Mouse (Mus musculus): ENCODE measurements around the gene Pdha1. TPM values are rescaled to one million over a fixed set of nuclear protein-coding genes. Genes with fewer than 3 reads are reported as not detected.

Pdha1 gene
- polyA plus RNA-seq, 1 experiment from 2014 or later = 113 TPM

DNA sequence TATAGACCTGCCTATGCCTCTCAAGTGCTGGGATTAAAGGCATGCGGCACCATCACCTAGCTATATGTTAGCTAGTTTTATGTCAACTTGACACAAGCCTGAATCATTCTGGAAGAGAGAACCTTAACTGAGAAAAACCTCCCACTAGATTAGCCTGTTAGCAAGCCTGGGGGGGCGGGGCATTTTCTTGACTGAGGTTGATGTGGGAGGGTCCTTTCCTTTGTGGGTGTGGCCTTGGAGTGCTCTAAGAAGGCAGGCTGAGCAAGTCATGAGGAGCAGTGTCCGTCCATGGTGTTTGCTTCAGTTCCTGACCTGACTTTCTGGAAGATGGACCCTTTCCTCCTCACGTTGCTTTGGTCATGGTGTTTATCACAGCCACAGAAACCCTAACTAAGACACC, 8.6 kb upstream of the Pdha1 start:
- H3K4me1 ChIP-seq (ENCODE audit: control insufficient read depth, insufficient read depth, low read length) = no peaks in the 10 kb centered on the region
- no peaks in the 10 kb centered on the region for H3K27me3 ChIP-seq (ENCODE audit: control insufficient read depth, insufficient read depth, low read length)
- no peak overlapping the region for H3K4me2 ChIP-seq (ENCODE audit: low read depth)
- 77% methylated on average over 4 of the region's 4 CpGs for WGBS
- no peak overlapping the region for H3K27ac ChIP-seq (ENCODE audit: low read depth, low read length)
- ATAC-seq (ENCODE audit: insufficient read depth, low FRiP score, low TSS enrichment) = no peak
- H3K9me3 ChIP-seq (ENCODE audit: control insufficient read depth, low read length) = no peaks in the 10 kb centered on the region
- H3K36me3 ChIP-seq (ENCODE audit: control insufficient read depth, insufficient read depth, low read length) = no peaks in the 10 kb centered on the region
- DNase-seq (ENCODE audit: low spot score) = no peak
- H3K9ac ChIP-seq (ENCODE audit: low read length) = no peak overlapping the region
- H3K4me3 ChIP-seq (ENCODE audit: low read depth, low read length) = no peak overlapping the region

GRCm38 (mm10) chrX:160137177-160137860, 894 bp downstream of the Pdha1 start:
- H3K4me2 ChIP-seq (ENCODE audit: low read depth) = peak overlapping the region; percentile 56
- no peaks in the 10 kb centered on the region for H3K9me3 ChIP-seq (ENCODE audit: control insufficient read depth, low read length)
- peak overlapping the region; percentile 64 for H3K9ac ChIP-seq (ENCODE audit: low read length)
- no peaks in the 10 kb centered on the region for H3K36me3 ChIP-seq (ENCODE audit: control insufficient read depth, insufficient read depth, low read length)
- H3K4me1 ChIP-seq (ENCODE audit: control insufficient read depth, insufficient read depth, low read length) = no peaks in the 10 kb centered on the region
- H3K27ac ChIP-seq (ENCODE audit: low read depth, low read length) = no peak overlapping the region
- ATAC-seq (ENCODE audit: insufficient read depth, low FRiP score, low TSS enrichment) (no peak), DNase-seq (ENCODE audit: low spot score) (no peak)
- H3K27me3 ChIP-seq (ENCODE audit: control insufficient read depth, insufficient read depth, low read length) = 0 out of 2 replicates have a peak, but pooled peaks cover 3% of the 10 kb centered on the region
- WGBS = 24% methylated on average over 18 of the region's 18 CpGs
- H3K4me3 ChIP-seq (ENCODE audit: low read depth, low read length) = peak overlapping the region; percentile 65

- peak overlapping the region; percentile 27 for H3K4me2 ChIP-seq (ENCODE audit: low read depth)
- 0 out of 2 replicates have a peak overlapping the region, but pooled peaks have one; percentile 6 for H3K4me3 ChIP-seq (ENCODE audit: low read depth, low read length)
- no peaks in the 10 kb centered on the region for H3K9me3 ChIP-seq (ENCODE audit: control insufficient read depth, low read length)
- WGBS = 38% methylated on average over 5 of the region's 5 CpGs
- ATAC-seq (ENCODE audit: insufficient read depth, low FRiP score, low TSS enrichment) = no peak
- 0 out of 2 replicates have a peak, but pooled peaks cover 3% of the 10 kb centered on the region for H3K27me3 ChIP-seq (ENCODE audit: control insufficient read depth, insufficient read depth, low read length)
- no peak overlapping the region for H3K9ac ChIP-seq (ENCODE audit: low read length)
- no peak overlapping the region for H3K27ac ChIP-seq (ENCODE audit: low read depth, low read length)
- no peak for DNase-seq (ENCODE audit: low spot score)
- H3K36me3 ChIP-seq (ENCODE audit: control insufficient read depth, insufficient read depth, low read length) = no peaks in the 10 kb centered on the region
- no peaks in the 10 kb centered on the region for H3K4me1 ChIP-seq (ENCODE audit: control insufficient read depth, insufficient read depth, low read length)
Measured at GRCm38 (mm10) chrX:160136153-160136552, 2.1 kb downstream of the Pdha1 start.

GRCm38 (mm10) chrX:160135719-160136118, 2.5 kb downstream of the Pdha1 start:
- H3K9me3 ChIP-seq (ENCODE audit: control insufficient read depth, low read length) = no peaks in the 10 kb centered on the region
- ATAC-seq (ENCODE audit: insufficient read depth, low FRiP score, low TSS enrichment) (no peak), DNase-seq (ENCODE audit: low spot score) (no peak)
- H3K4me1 ChIP-seq (ENCODE audit: control insufficient read depth, insufficient read depth, low read length) = no peaks in the 10 kb centered on the region
- H3K27ac ChIP-seq (ENCODE audit: low read depth, low read length) = no peak overlapping the region
- no peaks in the 10 kb centered on the region for H3K36me3 ChIP-seq (ENCODE audit: control insufficient read depth, insufficient read depth, low read length)
- H3K9ac ChIP-seq (ENCODE audit: low read length) = no peak overlapping the region
- 33% methylated on average over 6 of the region's 6 CpGs for WGBS
- H3K4me3 ChIP-seq (ENCODE audit: low read depth, low read length) = no peak overlapping the region
- 0 out of 2 replicates have a peak, but pooled peaks cover 3% of the 10 kb centered on the region for H3K27me3 ChIP-seq (ENCODE audit: control insufficient read depth, insufficient read depth, low read length)
- H3K4me2 ChIP-seq (ENCODE audit: low read depth) = peak overlapping the region; percentile 27

- Histone ChIP-seq H3K4me1 (ENCODE audit: control insufficient read depth, insufficient read depth, low read length) (no peaks in the 10 kb centered on the region), H3K9me3 (ENCODE audit: control insufficient read depth, low read length) (no peaks in the 10 kb centered on the region), H3K27me3 (ENCODE audit: control insufficient read depth, insufficient read depth, low read length) (0 out of 2 replicates have a peak, but pooled peaks cover 3% of the 10 kb centered on the region), H3K9ac (ENCODE audit: low read length) (no peak overlapping the region), H3K4me3 (ENCODE audit: low read depth, low read length) (no peak overlapping the region), H3K36me3 (ENCODE audit: control insufficient read depth, insufficient read depth, low read length) (no peaks in the 10 kb centered on the region), H3K27ac (ENCODE audit: low read depth, low read length) (no peak overlapping the region), H3K4me2 (ENCODE audit: low read depth) (no peak overlapping the region)
- WGBS = 85% methylated on average over 11 of the region's 11 CpGs
- DNase-seq (ENCODE audit: low spot score) = no peak
- no peak for ATAC-seq (ENCODE audit: insufficient read depth, low FRiP score, low TSS enrichment)
Measured at GRCm38 (mm10) chrX:160134136-160134843, 3.9 kb downstream of the Pdha1 start.

- no peak overlapping the region for H3K9ac ChIP-seq (ENCODE audit: low read length)
- 70% methylated on average over 3 of the region's 3 CpGs for WGBS
- no peaks in the 10 kb centered on the region for H3K36me3 ChIP-seq (ENCODE audit: control insufficient read depth, insufficient read depth, low read length)
- no peaks in the 10 kb centered on the region for H3K27me3 ChIP-seq (ENCODE audit: control insufficient read depth, insufficient read depth, low read length)
- no peak overlapping the region for H3K4me2 ChIP-seq (ENCODE audit: low read depth)
- DNase-seq (ENCODE audit: low spot score) (peak; percentile 47), ATAC-seq (ENCODE audit: insufficient read depth, low FRiP score, low TSS enrichment) (no peak)
- H3K9me3 ChIP-seq (ENCODE audit: control insufficient read depth, low read length) = no peaks in the 10 kb centered on the region
- H3K4me1 ChIP-seq (ENCODE audit: control insufficient read depth, insufficient read depth, low read length) = no peaks in the 10 kb centered on the region
- H3K4me3 ChIP-seq (ENCODE audit: low read depth, low read length) = no peak overlapping the region
- H3K27ac ChIP-seq (ENCODE audit: low read depth, low read length) = no peak overlapping the region
Measured at GRCm38 (mm10) chrX:160116658-160117057, 21.6 kb downstream of the Pdha1 start.

DNA sequence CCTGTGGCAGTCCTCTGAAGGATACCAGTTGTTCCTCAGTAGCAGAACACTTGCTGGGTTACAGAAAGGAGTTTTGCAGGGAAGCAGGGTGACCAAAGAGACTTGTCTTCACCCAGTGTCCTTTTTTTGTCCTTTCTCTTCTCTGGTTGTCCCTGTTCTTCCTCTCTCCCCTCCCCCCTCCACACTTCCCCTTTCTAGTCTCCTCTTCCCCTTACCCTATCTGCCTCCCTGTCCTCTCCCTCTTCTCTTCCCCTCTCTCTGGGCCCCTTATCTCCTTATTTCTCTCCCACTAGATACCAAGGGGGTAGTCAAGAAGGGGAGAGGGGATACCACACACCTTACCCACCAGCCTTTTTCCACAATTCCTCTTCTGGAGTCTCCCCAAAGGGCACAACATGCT, 22.1 kb downstream of the Pdha1 start:
- ATAC-seq (ENCODE audit: insufficient read depth, low FRiP score, low TSS enrichment) (no peak), DNase-seq (ENCODE audit: low spot score) (no peak)
- no peak overlapping the region for H3K27ac ChIP-seq (ENCODE audit: low read depth, low read length)
- no peak overlapping the region for H3K4me3 ChIP-seq (ENCODE audit: low read depth, low read length)
- no peaks in the 10 kb centered on the region for H3K27me3 ChIP-seq (ENCODE audit: control insufficient read depth, insufficient read depth, low read length)
- H3K4me2 ChIP-seq (ENCODE audit: low read depth) = no peak overlapping the region
- H3K36me3 ChIP-seq (ENCODE audit: control insufficient read depth, insufficient read depth, low read length) = no peaks in the 10 kb centered on the region
- no peaks in the 10 kb centered on the region for H3K4me1 ChIP-seq (ENCODE audit: control insufficient read depth, insufficient read depth, low read length)
- no peak overlapping the region for H3K9ac ChIP-seq (ENCODE audit: low read length)
- H3K9me3 ChIP-seq (ENCODE audit: control insufficient read depth, low read length) = no peaks in the 10 kb centered on the region

GRCm38 (mm10) chrX:160113777-160114176, 24.4 kb downstream of the Pdha1 start:
- no peak overlapping the region for H3K27ac ChIP-seq (ENCODE audit: low read depth, low read length)
- no peaks in the 10 kb centered on the region for H3K36me3 ChIP-seq (ENCODE audit: control insufficient read depth, insufficient read depth, low read length)
- no peaks in the 10 kb centered on the region for H3K9me3 ChIP-seq (ENCODE audit: control insufficient read depth, low read length)
- no peak for DNase-seq (ENCODE audit: low spot score)
- 81% methylated on average over 1 of the region's 1 CpGs for WGBS
- no peak overlapping the region for H3K4me3 ChIP-seq (ENCODE audit: low read depth, low read length)
- no peaks in the 10 kb centered on the region for H3K4me1 ChIP-seq (ENCODE audit: control insufficient read depth, insufficient read depth, low read length)
- H3K27me3 ChIP-seq (ENCODE audit: control insufficient read depth, insufficient read depth, low read length) = no peaks in the 10 kb centered on the region
- no peak overlapping the region for H3K4me2 ChIP-seq (ENCODE audit: low read depth)
- ATAC-seq (ENCODE audit: insufficient read depth, low FRiP score, low TSS enrichment) = no peak
- no peak overlapping the region for H3K9ac ChIP-seq (ENCODE audit: low read length)

DNA sequence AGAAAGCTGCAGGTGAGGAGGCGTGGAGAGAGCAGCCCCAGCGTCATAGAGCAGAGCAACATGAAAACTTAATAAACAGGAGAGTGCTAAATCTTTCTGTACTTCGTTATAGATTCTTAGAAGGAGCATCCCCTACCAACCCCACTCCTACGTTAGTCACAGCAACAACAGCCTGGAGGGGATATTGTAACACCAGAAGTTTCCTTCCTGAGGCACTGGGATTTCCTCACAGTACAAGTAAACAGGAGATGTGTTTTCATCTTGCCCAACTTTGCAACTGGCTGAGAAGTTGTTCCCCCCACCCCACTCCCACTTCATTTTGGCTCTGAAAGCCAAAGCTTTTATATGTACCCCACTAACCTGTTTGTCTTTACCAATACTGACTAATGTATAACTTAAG, 30.4 kb downstream of the Pdha1 start:
- ATAC-seq (ENCODE audit: insufficient read depth, low FRiP score, low TSS enrichment) (no peak), DNase-seq (ENCODE audit: low spot score) (no peak)
- Histone ChIP-seq H3K4me3 (ENCODE audit: low read depth, low read length) (no peak overlapping the region), H3K27ac (ENCODE audit: low read depth, low read length) (no peak overlapping the region), H3K4me1 (ENCODE audit: control insufficient read depth, insufficient read depth, low read length) (no peaks in the 10 kb centered on the region), H3K4me2 (ENCODE audit: low read depth) (no peak overlapping the region), H3K36me3 (ENCODE audit: control insufficient read depth, insufficient read depth, low read length) (no peaks in the 10 kb centered on the region), H3K9ac (ENCODE audit: low read length) (no peak overlapping the region), H3K27me3 (ENCODE audit: control insufficient read depth, insufficient read depth, low read length) (no peaks in the 10 kb centered on the region), H3K9me3 (ENCODE audit: control insufficient read depth, low read length) (no peaks in the 10 kb centered on the region)
- WGBS = 69% methylated on average over 4 of the region's 4 CpGs

All from neural tube, embryonic 11.5 days (tissue).